Mouse (Mus musculus) CH12.LX (cell line): ENCODE data around the gene Oip5.

Experiments used
- CTCF ChIP-seq, 2 experiments: IDR thresholded peaks in 1 of 2; conservative IDR thresholded peaks in 1 of 2; 2 replicates each; pipeline ENCODE4 v1.5.1; 2011 to 2012; ENCODE audit warnings: low read depth in 2 of 2, low read length in 2 of 2, improper control_type of control experiment in 1 of 2, inconsistent platforms in 1 of 2, mild to moderate bottlenecking in 1 of 2, moderate library complexity in 1 of 2
- E2F4 ChIP-seq: IDR thresholded peaks from 2 replicates; pipeline ENCODE4 v1.6.1; 2011; ENCODE audit warnings: low read depth, low read length, improper control_type of control experiment; ENCODE audit not compliant: insufficient replicate concordance
- KAT2A ChIP-seq: IDR thresholded peaks from 2 replicates; pipeline ENCODE4 v1.6.1; 2012; ENCODE audit warnings: low read length, improper control_type of control experiment, inconsistent platforms; ENCODE audit not compliant: insufficient replicate concordance
- MEF2A ChIP-seq: IDR thresholded peaks from 2 replicates; pipeline ENCODE4 v1.6.1; 2014; ENCODE audit warnings: low read depth, mild to moderate bottlenecking, inconsistent platforms, low read length, improper control_type of control experiment, borderline replicate concordance
- POLR2A ChIP-seq: IDR thresholded peaks from 2 replicates; pipeline ENCODE4 v1.6.1; 2011; ENCODE audit warnings: low read depth, mild to moderate bottlenecking, improper control_type of control experiment, low read length
- RCOR1 ChIP-seq: conservative IDR thresholded peaks from 2 replicates; pipeline ENCODE4 v1.6.1; 2012; ENCODE audit warnings: low read depth, mild to moderate bottlenecking, inconsistent platforms, low read length, improper control_type of control experiment

DNA sequence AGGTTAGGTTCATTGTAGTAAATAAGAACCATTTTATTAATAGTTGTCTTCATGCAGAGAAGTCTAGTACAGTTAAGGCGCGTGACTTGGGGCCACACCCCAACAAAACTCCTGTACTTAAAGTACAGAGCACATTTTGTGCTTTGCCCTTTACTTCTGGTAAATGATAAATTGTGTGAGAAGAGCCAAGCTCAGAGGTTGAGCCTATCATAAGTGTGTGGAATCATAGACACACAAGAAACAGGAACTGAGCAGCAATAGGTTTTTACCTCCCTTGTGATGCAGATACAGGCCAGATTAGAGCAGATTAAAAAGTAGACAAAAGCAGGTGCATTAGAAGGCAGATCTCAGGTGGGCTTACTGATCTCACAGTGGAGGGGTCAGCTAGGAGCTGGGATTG lies 3.0 kb upstream of the Oip5 start:
- no peak for TF ChIP-seq CTCF (conservative IDR thresholded peaks at IDR 0.05 in 1 of 2, IDR thresholded peaks at IDR 0.05 in 1 of 2; ENCODE audit: low read depth in 2 of 2, low read length in 2 of 2)
- TF ChIP-seq E2F4 = no peak
- TF ChIP-seq POLR2A = no peak
- no peak for TF ChIP-seq RCOR1
- TF ChIP-seq MEF2A = no peak
- TF ChIP-seq KAT2A = no peak
